Mouse (Mus musculus) hindbrain, embryonic 10.5 days (tissue): Measurements from ENCODE around the gene Ccnf. TPM values are rescaled to one million over a fixed set of nuclear protein-coding genes. Genes with fewer than 3 reads are reported as not detected.
A peak's percentile ranks its signal among the peaks of the same experiment; 100 is the strongest.

Experiments
- DNase-seq: peaks from one replicate; pipeline ENCODE4 v3.0.0-alpha.2; 2017; ENCODE audit warnings: low spot score
- H3K27ac ChIP-seq: fragments of 300-500 bp; sonication (generic); 2 replicates; pipeline ENCODE4 v1.5.1; 2016; ENCODE audit warnings: mild to moderate bottlenecking, moderate library complexity
- H3K27me3 ChIP-seq: fragments of 300-500 bp; sonication (generic); 2 replicates; pipeline ENCODE4 v1.6.1; 2016; ENCODE audit warnings: mild to moderate bottlenecking; ENCODE audit not compliant: poor library complexity, insufficient read depth, severe bottlenecking
- H3K36me3 ChIP-seq: fragments of 300-500 bp; sonication (generic); 2 replicates; pipeline ENCODE4 v1.6.1; 2016; ENCODE audit warnings: mild to moderate bottlenecking, moderate library complexity
- H3K4me1 ChIP-seq: fragments of 300-500 bp; sonication (generic); replicated peaks from 2 replicates; pipeline ENCODE4 v1.6.1; 2016; ENCODE audit warnings: mild to moderate bottlenecking
- H3K4me3 ChIP-seq: fragments of 300-500 bp; sonication (generic); 2 replicates; pipeline ENCODE4 v1.5.1; 2016; ENCODE audit warnings: mild to moderate bottlenecking, moderate library complexity
- H3K9me3 ChIP-seq: fragments of 300-500 bp; sonication (generic); 2 replicates; pipeline ENCODE4 v1.6.1; 2016; ENCODE audit warnings: mild to moderate bottlenecking, moderate library complexity
- WGBS: fragments of 180-500 bp; shearing (Covaris S2); methylation state at CpG from one replicate; pipeline ENCODE4 v1.1.7; 2016; 5-methylcytosine and 5-hydroxymethylcytosine counted together
- polyA plus RNA-seq: library from polyadenylated mRNA; unstranded; fragments of >200 nt; fragmentation: Nextera tagmentation; extraction: Ambion mirVana; gene quantifications from 2 replicates; pipeline ENCODE4 v1.2.1, GENCODE M21; 2016

Ccnf gene
- polyA plus RNA-seq, 1 experiment from 2014 or later, result 97.9 TPM

GRCm38 (mm10) chr17:24193769-24194168 lies 57.5 kb downstream of the Ccnf start:
- Histone ChIP-seq H3K27ac (no peak overlapping the region), H3K27me3 (no peaks in the 10 kb centered on the region), H3K9me3 (no peaks in the 10 kb centered on the region), H3K36me3 (peaks cover 3% of the 10 kb centered on the region), H3K4me3 (no peak overlapping the region), H3K4me1 (peaks cover 30% of the 10 kb centered on the region)
- 87% methylated on average over 5 of the region's 5 CpGs for WGBS
- DNase-seq, result no peak

GRCm38 (mm10) chr17:24193268-24193667 lies 58.0 kb downstream of the Ccnf start:
- 89% methylated on average over 8 of the region's 8 CpGs for WGBS
- DNase-seq, result no peak
- H3K27ac ChIP-seq, result no peak overlapping the region
- no peaks in the 10 kb centered on the region for H3K27me3 ChIP-seq
- H3K9me3 ChIP-seq, result no peaks in the 10 kb centered on the region
- H3K36me3 ChIP-seq, result peaks cover 7% of the 10 kb centered on the region
- no peak overlapping the region for H3K4me3 ChIP-seq
- peaks cover 30% of the 10 kb centered on the region for H3K4me1 ChIP-seq

- Histone ChIP-seq H3K27ac (no peak overlapping the region), H3K9me3 (no peaks in the 10 kb centered on the region), H3K4me1 (peaks cover 30% of the 10 kb centered on the region), H3K4me3 (no peak overlapping the region), H3K36me3 (peaks cover 10% of the 10 kb centered on the region), H3K27me3 (no peaks in the 10 kb centered on the region)
- DNase-seq, result no peak
- 83% methylated on average over 8 of the region's 8 CpGs for WGBS
These were observed 58.4 kb downstream of the Ccnf start for GRCm38 (mm10) chr17:24192848-24193247.

GRCm38 (mm10) chr17:24191481-24191880 lies 59.8 kb downstream of the Ccnf start:
- WGBS, result 85% methylated on average over 4 of the region's 4 CpGs
- no peak overlapping the region for H3K4me3 ChIP-seq
- H3K4me1 ChIP-seq, result peaks cover 19% of the 10 kb centered on the region
- H3K27me3 ChIP-seq, result no peaks in the 10 kb centered on the region
- H3K27ac ChIP-seq, result no peak overlapping the region
- no peak for DNase-seq
- H3K36me3 ChIP-seq, result peaks cover 12% of the 10 kb centered on the region
- no peaks in the 10 kb centered on the region for H3K9me3 ChIP-seq

- H3K9me3 ChIP-seq, result no peaks in the 10 kb centered on the region
- H3K4me3 ChIP-seq, result no peak overlapping the region
- H3K36me3 ChIP-seq, result peaks cover 14% of the 10 kb centered on the region
- H3K27me3 ChIP-seq, result no peaks in the 10 kb centered on the region
- H3K27ac ChIP-seq, result no peak overlapping the region
- WGBS, result 88% methylated on average over 2 of the region's 2 CpGs
- DNase-seq, result no peak
- H3K4me1 ChIP-seq, result peaks cover 19% of the 10 kb centered on the region
These were observed 60.4 kb downstream of the Ccnf start for GRCm38 (mm10) chr17:24190934-24191333.

GRCm38 (mm10) chr17:24174259-24174658 lies 77.0 kb downstream of the Ccnf start:
- DNase-seq, result no peak
- H3K27me3 ChIP-seq, result no peaks in the 10 kb centered on the region
- no peaks in the 10 kb centered on the region for H3K36me3 ChIP-seq
- no peaks in the 10 kb centered on the region for H3K9me3 ChIP-seq
- no peak overlapping the region for H3K27ac ChIP-seq
- no peak overlapping the region for H3K4me3 ChIP-seq
- WGBS, result 84% methylated on average over 3 of the region's 3 CpGs
- peaks cover 7% of the 10 kb centered on the region for H3K4me1 ChIP-seq

- peak; percentile 61 for DNase-seq
- Histone ChIP-seq H3K4me1 (peaks cover 8% of the 10 kb centered on the region), H3K4me3 (no peak overlapping the region), H3K27ac (no peak overlapping the region), H3K36me3 (no peaks in the 10 kb centered on the region), H3K9me3 (no peaks in the 10 kb centered on the region), H3K27me3 (no peaks in the 10 kb centered on the region)
- 3% methylated on average over 3 of the region's 3 CpGs for WGBS
These were observed 77.9 kb downstream of the Ccnf start for GRCm38 (mm10) chr17:24173423-24173822.

Other genes starting within 250 kb of the Ccnf start
- gene Prss27, start 213.3 kb downstream of the Ccnf start, polyA plus RNA-seq, result 0.24 TPM in 1 of 2 replicates, not detected in the other
- gene Kctd5, start 178.0 kb downstream of the Ccnf start, polyA plus RNA-seq, result 90.8 and 93.0 TPM in 2 replicates
- 30.4 and 32.9 TPM in 2 replicates for gene Pdpk1, start 100.6 kb downstream of the Ccnf start, polyA plus RNA-seq
- 42.9 and 50.0 TPM in 2 replicates for gene Amdhd2, start 87.7 kb downstream of the Ccnf start, polyA plus RNA-seq
- 488 and 579 TPM in 2 replicates for gene Atp6v0c, start 81.8 kb downstream of the Ccnf start, polyA plus RNA-seq
- gene Tbc1d24, start 45.9 kb downstream of the Ccnf start, polyA plus RNA-seq, result 6.0 and 6.4 TPM in 2 replicates
- gene Ntn3, start 42.0 kb downstream of the Ccnf start, polyA plus RNA-seq, result 4.8 and 7.3 TPM in 2 replicates
- gene Tedc2, start 30.6 kb downstream of the Ccnf start, polyA plus RNA-seq, result 19.3 and 22.4 TPM in 2 replicates
- not detected in 2 replicates for gene Abca17, start 99.6 kb upstream of the Ccnf start, polyA plus RNA-seq
- 10.2 and 13.7 TPM in 2 replicates for gene Abca3, start 100.5 kb upstream of the Ccnf start, polyA plus RNA-seq
- 423 and 452 TPM in 2 replicates for gene Rnps1, start 163.1 kb upstream of the Ccnf start, polyA plus RNA-seq
- gene Eci1, start 175.2 kb upstream of the Ccnf start, polyA plus RNA-seq, result 74.9 and 77.3 TPM in 2 replicates
- 3.0 and 4.3 TPM in 2 replicates for gene Dnase1l2, start 191.6 kb upstream of the Ccnf start, polyA plus RNA-seq
- gene E4f1, start 218.8 kb upstream of the Ccnf start, polyA plus RNA-seq, result 37.8 and 40.1 TPM in 2 replicates
- gene Pgp, start 218.9 kb upstream of the Ccnf start, polyA plus RNA-seq, result 80.9 and 81.8 TPM in 2 replicates
- 0.61 and 2.5 TPM in 2 replicates for gene Bricd5, start 222.4 kb upstream of the Ccnf start, polyA plus RNA-seq
- 35.1 and 36.0 TPM in 2 replicates for gene Mlst8, start 227.6 kb upstream of the Ccnf start, polyA plus RNA-seq
- gene Caskin1, start 237.1 kb upstream of the Ccnf start, polyA plus RNA-seq, result 6.8 and 10.2 TPM in 2 replicates